Mouse (Mus musculus): ENCODE results near the gene F12.
A peak's percentile ranks its signal among the peaks of the same experiment; 100 is the strongest.

DNA sequence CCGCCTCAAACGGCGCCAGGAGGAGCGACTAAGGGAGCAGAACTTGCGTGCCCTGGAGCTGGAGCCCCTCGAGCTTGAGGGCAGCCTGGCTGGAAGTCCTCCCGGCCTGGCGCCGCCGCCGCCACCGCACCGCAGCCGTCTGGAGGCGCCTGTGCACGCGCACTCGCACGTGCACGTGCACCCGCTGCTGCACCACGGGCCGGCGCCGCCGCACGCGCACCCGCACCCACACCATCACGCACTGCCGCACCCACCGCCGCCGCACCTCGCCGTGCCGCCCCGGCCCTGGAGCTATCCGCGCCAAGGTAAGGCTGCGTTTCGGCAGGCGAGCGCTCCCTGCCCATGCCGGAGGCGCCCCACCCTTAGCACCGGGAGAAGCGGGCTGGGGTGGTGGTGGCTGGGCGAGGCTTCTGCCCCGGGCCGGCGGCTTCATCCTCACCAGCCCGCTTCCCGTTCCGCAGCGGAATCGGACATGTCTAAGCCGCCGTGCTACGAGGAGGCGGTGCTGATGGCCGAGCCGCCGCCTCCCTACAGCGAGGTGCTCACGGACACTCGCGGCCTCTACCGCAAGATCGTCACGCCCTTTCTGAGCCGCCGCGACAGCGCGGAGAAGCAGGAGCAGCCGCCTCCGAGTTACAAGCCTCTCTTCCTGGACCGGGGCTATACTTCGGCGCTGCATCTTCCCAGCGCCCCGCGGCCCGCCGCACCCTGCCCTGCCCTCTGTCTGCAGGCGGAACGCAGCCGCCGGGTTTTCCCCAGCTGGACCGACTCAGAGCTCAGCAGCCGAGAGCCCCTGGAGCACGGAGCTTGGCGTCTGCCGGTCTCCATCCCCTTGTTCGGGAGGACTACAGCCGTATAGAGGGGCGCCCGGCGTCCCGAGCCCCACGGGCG lies 45.8 kb upstream of the F12 start:
- TF ChIP-seq CTCF (IDR thresholded peaks at IDR 0.05 in 2 of 3, conservative IDR thresholded peaks at IDR 0.05 in 1 of 3; ENCODE audit: control insufficient read depth in 1 of 3, insufficient read depth in 1 of 3, low read depth in 2 of 3, low read length in 3 of 3, poor library complexity in 1 of 3, severe bottlenecking in 1 of 3) (no peak), EP300 (IDR thresholded peaks at IDR 0.05; ENCODE audit: low read depth in 1 of 2, low read length in 2 of 2) (no peak), MAZ (IDR thresholded peaks at IDR 0.05; ENCODE audit: low read depth, low read length) (no peak), JUND (IDR thresholded peaks at IDR 0.05; ENCODE audit: low read depth, low read length) (no peak), POLR2A (IDR thresholded peaks at IDR 0.05; ENCODE audit: control insufficient read depth in 1 of 2, insufficient read depth in 1 of 2, low read depth in 1 of 2, low read length in 2 of 2, poor library complexity in 1 of 2) (peak; percentile 11 to 35; a peak in 1 of 4 replicates), GATA1 (IDR thresholded peaks at IDR 0.05; ENCODE audit: low read depth, low read length) (no peak), RAD21 (IDR thresholded peaks at IDR 0.05; ENCODE audit: low read depth, low read length) (no peak), BHLHE40 (IDR thresholded peaks at IDR 0.05; ENCODE audit: borderline replicate concordance, low read depth, low read length) (peak; percentile 48; the same call in 1 of the 2 replicates), ZC3H11A (IDR thresholded peaks at IDR 0.05; ENCODE audit: low read depth, low read length) (no peak)

Measured in MEL (cell line).